Mouse (Mus musculus) thymus, adult 2 months (tissue): ENCODE data around the gene Gins1. TPM values are rescaled to one million over a fixed set of nuclear protein-coding genes. Genes with fewer than 3 reads are reported as not detected.

ENCODE experiments used
- DNase-seq: peaks from one replicate; pipeline ENCODE4 v3.0.0; 2021
- H3K27ac ChIP-seq: fragments of 200-500 bp; 2 replicates; pipeline ENCODE4 v1.5.1; 2012; ENCODE audit warnings: low read length, control low read depth; ENCODE audit not compliant: control insufficient read depth, insufficient read depth
- H3K27me3 ChIP-seq: fragments of 200-500 bp; 2 replicates; pipeline ENCODE4 v1.6.1; 2012; ENCODE audit warnings: mild to moderate bottlenecking, low read length, moderate library complexity, mixed read lengths; ENCODE audit not compliant: control insufficient read depth, insufficient read depth
- H3K36me3 ChIP-seq: fragments of 200-500 bp; 2 replicates; pipeline ENCODE4 v1.6.1; 2012; ENCODE audit warnings: mild to moderate bottlenecking, low read length, moderate library complexity; ENCODE audit not compliant: control insufficient read depth, insufficient read depth
- H3K4me1 ChIP-seq: fragments of 200-500 bp; replicated peaks from 2 replicates; pipeline ENCODE4 v1.6.1; 2012; ENCODE audit warnings: low read length; ENCODE audit not compliant: control insufficient read depth, insufficient read depth
- H3K4me3 ChIP-seq: fragments of 200-500 bp; 2 replicates; pipeline ENCODE4 v1.5.1; 2012; ENCODE audit warnings: mild to moderate bottlenecking, low read length, control low read depth, moderate library complexity; ENCODE audit not compliant: control insufficient read depth, insufficient read depth
- CTCF ChIP-seq: fragments of 200-500 bp; IDR thresholded peaks from 2 replicates; pipeline ENCODE4 v1.5.1; 2012; ENCODE audit warnings: mild to moderate bottlenecking, control low read depth, low read length, moderate library complexity, borderline replicate concordance; ENCODE audit not compliant: control insufficient read depth, poor library complexity, insufficient read depth; ENCODE audit errors: extremely low read depth
- POLR2A ChIP-seq: fragments of 200-500 bp; IDR thresholded peaks from 2 replicates; pipeline ENCODE4 v1.6.1; 2012; ENCODE audit warnings: mild to moderate bottlenecking, low read length, control low read depth, moderate library complexity; ENCODE audit not compliant: control insufficient read depth, poor library complexity, insufficient read depth; ENCODE audit errors: extremely low read depth
- WGBS: fragments of 180-500 bp; shearing (Covaris S2); methylation state at CpG from one replicate; pipeline ENCODE4 v1.1.7; 2018; 5-methylcytosine and 5-hydroxymethylcytosine counted together
- polyA plus RNA-seq: library from polyadenylated mRNA; depleted of rRNA; stranded (reverse); fragments of >200 nt; gene quantifications from 2 replicates; pipeline ENCODE4 v1.2.3, GENCODE M21; 2012

Gins1 gene
- polyA plus RNA-seq, 1 experiment = 10.8 TPM

- H3K4me1 ChIP-seq = no peaks in the 10 kb centered on the region
- WGBS = 98% methylated on average over 2 of the region's 2 CpGs
- H3K27me3 ChIP-seq = no peaks in the 10 kb centered on the region
- H3K36me3 ChIP-seq = no peaks in the 10 kb centered on the region
- no peak overlapping the region for H3K4me3 ChIP-seq
- TF ChIP-seq CTCF (no peak), POLR2A (no peak)
- H3K27ac ChIP-seq = no peak overlapping the region
- no peak for DNase-seq
Observed at GRCm38 (mm10) chr2:150967491-150967890, 62.3 kb downstream of the Gins1 start.

- Histone ChIP-seq H3K36me3 (no peaks in the 10 kb centered on the region), H3K27ac (no peak overlapping the region), H3K4me3 (no peak overlapping the region), H3K4me1 (no peaks in the 10 kb centered on the region), H3K27me3 (no peaks in the 10 kb centered on the region)
- 100% methylated on average over 2 of the region's 2 CpGs for WGBS
- no peak for DNase-seq
- no peak for TF ChIP-seq POLR2A
- TF ChIP-seq CTCF = no peak
Observed at GRCm38 (mm10) chr2:150969231-150969630, 64.0 kb downstream of the Gins1 start.

GRCm38 (mm10) chr2:150971856-150972255, 66.7 kb downstream of the Gins1 start:
- 92% methylated on average over 7 of the region's 7 CpGs for WGBS
- no peaks in the 10 kb centered on the region for H3K27me3 ChIP-seq
- no peak for TF ChIP-seq CTCF
- TF ChIP-seq POLR2A = no peak

GRCm38 (mm10) chr2:150972681-150973080, 67.5 kb downstream of the Gins1 start:
- Histone ChIP-seq H3K27me3 (no peaks in the 10 kb centered on the region), H3K4me1 (no peaks in the 10 kb centered on the region), H3K4me3 (no peak overlapping the region), H3K36me3 (no peaks in the 10 kb centered on the region), H3K27ac (no peak overlapping the region)
- no peak for TF ChIP-seq POLR2A
- no peak for TF ChIP-seq CTCF
- DNase-seq = no peak
- WGBS = 94% methylated on average over 3 of the region's 3 CpGs

More at GRCm38 (mm10) chr2:150971856-150972255, 66.7 kb downstream of the Gins1 start:
- no peak overlapping the region for H3K27ac ChIP-seq
- no peak overlapping the region for H3K4me3 ChIP-seq
- no peaks in the 10 kb centered on the region for H3K4me1 ChIP-seq
- DNase-seq = no peak
- no peaks in the 10 kb centered on the region for H3K36me3 ChIP-seq

- no peak for DNase-seq
- H3K27ac ChIP-seq = no peak overlapping the region
- no peaks in the 10 kb centered on the region for H3K36me3 ChIP-seq
- H3K4me3 ChIP-seq = no peak overlapping the region
- TF ChIP-seq POLR2A = no peak
- no peak for TF ChIP-seq CTCF
- WGBS = 92% methylated on average over 8 of the region's 8 CpGs
- no peaks in the 10 kb centered on the region for H3K4me1 ChIP-seq
- no peaks in the 10 kb centered on the region for H3K27me3 ChIP-seq
Observed at GRCm38 (mm10) chr2:150973401-150974115, 68.4 kb downstream of the Gins1 start.

GRCm38 (mm10) chr2:150976871-150977270, 71.7 kb downstream of the Gins1 start:
- Histone ChIP-seq H3K4me3 (no peak overlapping the region), H3K4me1 (no peaks in the 10 kb centered on the region), H3K36me3 (no peaks in the 10 kb centered on the region), H3K27ac (no peak overlapping the region), H3K27me3 (no peaks in the 10 kb centered on the region)
- no peak for TF ChIP-seq POLR2A
- TF ChIP-seq CTCF = no peak
- 98% methylated on average over 5 of the region's 5 CpGs for WGBS
- no peak for DNase-seq

- 97% methylated on average over 6 of the region's 6 CpGs for WGBS
- TF ChIP-seq POLR2A (no peak), CTCF (no peak)
- no peaks in the 10 kb centered on the region for H3K27me3 ChIP-seq
- H3K27ac ChIP-seq = no peak overlapping the region
- DNase-seq = no peak
- no peak overlapping the region for H3K4me3 ChIP-seq
- H3K36me3 ChIP-seq = no peaks in the 10 kb centered on the region
- H3K4me1 ChIP-seq = no peaks in the 10 kb centered on the region
Observed at GRCm38 (mm10) chr2:150977676-150978075, 72.5 kb downstream of the Gins1 start.
